Mouse (Mus musculus) embryonic stem cell, embryonic (primary cell): ENCODE measurements around the gene Olfr937.

Experiments
- CTCF ChIA-PET, 4 experiments: fragments of 300-600 bp in 2 of 4; fragments of 350-600 bp in 2 of 4; sonication (Branson Sonifier 250); formaldehyde crosslinking; loops; one replicate each; lab custom pipeline; 2022; ENCODE audit warnings: inconsistent platforms in 2 of 4; lab: Charles Lee
- POLR2A ChIA-PET, 4 experiments: fragments of 300-600 bp in 2 of 4; fragments of 350-600 bp in 2 of 4; sonication (Branson Sonifier 250); formaldehyde crosslinking; loops; one replicate each; lab custom pipeline; 2022; ENCODE audit warnings: antibody characterized with exemption in 4 of 4, inconsistent platforms in 1 of 4; lab: Charles Lee

Olfr937 gene

GRCm38 (mm10) chr9:39064851-39065250, at the start of gene Olfr937:
Olfr937 (minus strand) TSS chr9:39064951.
- CTCF ChIA-PET = no interaction called here
- POLR2A ChIA-PET = no interaction called here

- POLR2A ChIA-PET = no interaction called here
- CTCF ChIA-PET = no interaction called here
Measured at GRCm38 (mm10) chr9:39078787-39079186, 14.0 kb upstream of the Olfr937 start, which contains the start of gene Olfr938. Olfr938 (minus strand) TSS chr9:39078887.

- CTCF ChIA-PET = no interaction called here
- POLR2A ChIA-PET = no interaction called here
Measured at GRCm38 (mm10) chr9:39023277-39023676, 41.5 kb downstream of the Olfr937 start, which contains the start of gene Olfr146. Olfr146 (minus strand) TSS chr9:39023377.
